Mouse (Mus musculus): ENCODE measurements around the gene Rad9b. TPM values are rescaled to one million over a fixed set of nuclear protein-coding genes. Genes with fewer than 3 reads are reported as not detected.

Gene Rad9b
- polyA plus RNA-seq, 1 experiment: not detected

GRCm38 (mm10) chr5:122285029-122285766, 68.8 kb downstream of the Rad9b start:
- H3K4me3 ChIP-seq (ENCODE audit: insufficient read depth, low read depth, low read length): peak overlapping the region; percentile 86
- H3K4me1 ChIP-seq (ENCODE audit: control insufficient read depth, insufficient read depth, low read length): peaks cover 16% of the 10 kb centered on the region
- TF ChIP-seq POLR2A (IDR thresholded peaks at IDR 0.05; ENCODE audit: insufficient read depth, low read depth, low read length): no peak
- 0 out of 2 replicates have a peak, but pooled peaks have one; percentile 28 for TF ChIP-seq CTCF (IDR thresholded peaks at IDR 0.05; ENCODE audit: insufficient read depth, low read depth, low read length)
- peak overlapping the region; percentile 72 for H3K27ac ChIP-seq (ENCODE audit: insufficient read depth, low read depth, low read length)
- under 1% methylated on average over 34 of the region's 34 CpGs for WGBS

GRCm38 (mm10) chr5:122284183-122285028, 69.6 kb downstream of the Rad9b start, which contains the start of gene Pptc7:
Pptc7 (plus strand) TSS chr5:122284365.
- Histone ChIP-seq H3K4me1 (ENCODE audit: control insufficient read depth, insufficient read depth, low read length) (peaks cover 16% of the 10 kb centered on the region), H3K4me3 (ENCODE audit: insufficient read depth, low read depth, low read length) (peak within 1 kb of the TSS; percentile 86), H3K27ac (ENCODE audit: insufficient read depth, low read depth, low read length) (peak within 1 kb of the TSS; percentile 72)
- under 1% methylated on average over 106 of the region's 114 CpGs for WGBS
- 0 out of 2 replicates have a peak, but pooled peaks have one; percentile 44 for TF ChIP-seq POLR2A (IDR thresholded peaks at IDR 0.05; ENCODE audit: insufficient read depth, low read depth, low read length)
- TF ChIP-seq CTCF (IDR thresholded peaks at IDR 0.05; ENCODE audit: insufficient read depth, low read depth, low read length): no peak

- WGBS: 27% methylated on average over 2 of the region's 2 CpGs
- H3K4me1 ChIP-seq (ENCODE audit: control insufficient read depth, insufficient read depth, low read length): peaks cover 16% of the 10 kb centered on the region
- no peak overlapping the region for H3K4me3 ChIP-seq (ENCODE audit: insufficient read depth, low read depth, low read length)
- no peak for TF ChIP-seq CTCF (IDR thresholded peaks at IDR 0.05; ENCODE audit: insufficient read depth, low read depth, low read length)
- TF ChIP-seq POLR2A (IDR thresholded peaks at IDR 0.05; ENCODE audit: insufficient read depth, low read depth, low read length): no peak
- H3K27ac ChIP-seq (ENCODE audit: insufficient read depth, low read depth, low read length): no peak overlapping the region
These were observed 70.2 kb downstream of the Rad9b start for GRCm38 (mm10) chr5:122283828-122284182.

DNA sequence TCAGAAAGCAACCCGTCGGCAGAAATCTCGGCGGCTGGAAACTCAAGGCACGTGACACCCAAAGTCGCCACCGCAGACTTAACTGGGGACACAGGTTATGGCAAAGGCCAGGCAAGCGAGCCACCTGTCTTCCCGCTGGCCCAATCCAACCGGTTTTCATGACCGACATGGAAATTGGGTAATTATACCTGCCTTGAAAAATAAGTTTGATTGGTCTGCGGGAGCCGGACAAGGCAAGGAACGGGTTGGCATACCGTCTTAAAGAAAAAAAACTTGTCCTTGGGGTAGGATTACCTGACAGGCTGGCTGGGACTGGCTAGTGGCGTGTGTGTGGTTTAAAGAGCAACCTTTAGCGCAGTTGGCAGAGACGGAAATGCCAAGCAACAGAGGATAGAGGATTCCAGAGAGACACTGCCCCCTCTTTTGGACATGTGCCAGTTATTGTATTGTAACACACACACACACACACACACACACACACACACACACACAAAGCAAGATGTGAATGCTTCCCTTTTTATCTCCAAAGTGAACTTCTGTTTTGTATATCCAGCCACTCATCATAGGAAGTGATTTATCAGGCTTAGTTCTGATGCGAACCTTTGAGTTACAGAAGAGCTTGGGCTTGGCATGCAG, 73.1 kb downstream of the Rad9b start:
- H3K4me3 ChIP-seq (ENCODE audit: insufficient read depth, low read depth, low read length): no peak overlapping the region
- no peak overlapping the region for H3K27ac ChIP-seq (ENCODE audit: insufficient read depth, low read depth, low read length)
- 43% methylated on average over 19 of the region's 19 CpGs for WGBS
- TF ChIP-seq CTCF (IDR thresholded peaks at IDR 0.05; ENCODE audit: insufficient read depth, low read depth, low read length) (no peak), POLR2A (IDR thresholded peaks at IDR 0.05; ENCODE audit: insufficient read depth, low read depth, low read length) (no peak)
- peaks cover 5% of the 10 kb centered on the region; the same call in 1 of the 2 replicates for H3K4me1 ChIP-seq (ENCODE audit: control insufficient read depth, insufficient read depth, low read length)

GRCm38 (mm10) chr5:122280422-122280826, 73.6 kb downstream of the Rad9b start:
- 55% methylated on average over 6 of the region's 6 CpGs for WGBS
- Histone ChIP-seq H3K27ac (ENCODE audit: insufficient read depth, low read depth, low read length) (no peak overlapping the region), H3K4me3 (ENCODE audit: insufficient read depth, low read depth, low read length) (no peak overlapping the region), H3K4me1 (ENCODE audit: control insufficient read depth, insufficient read depth, low read length) (peaks cover 5% of the 10 kb centered on the region; the same call in 1 of the 2 replicates)
- TF ChIP-seq POLR2A (IDR thresholded peaks at IDR 0.05; ENCODE audit: insufficient read depth, low read depth, low read length) (no peak), CTCF (IDR thresholded peaks at IDR 0.05; ENCODE audit: insufficient read depth, low read depth, low read length) (no peak)

DNA sequence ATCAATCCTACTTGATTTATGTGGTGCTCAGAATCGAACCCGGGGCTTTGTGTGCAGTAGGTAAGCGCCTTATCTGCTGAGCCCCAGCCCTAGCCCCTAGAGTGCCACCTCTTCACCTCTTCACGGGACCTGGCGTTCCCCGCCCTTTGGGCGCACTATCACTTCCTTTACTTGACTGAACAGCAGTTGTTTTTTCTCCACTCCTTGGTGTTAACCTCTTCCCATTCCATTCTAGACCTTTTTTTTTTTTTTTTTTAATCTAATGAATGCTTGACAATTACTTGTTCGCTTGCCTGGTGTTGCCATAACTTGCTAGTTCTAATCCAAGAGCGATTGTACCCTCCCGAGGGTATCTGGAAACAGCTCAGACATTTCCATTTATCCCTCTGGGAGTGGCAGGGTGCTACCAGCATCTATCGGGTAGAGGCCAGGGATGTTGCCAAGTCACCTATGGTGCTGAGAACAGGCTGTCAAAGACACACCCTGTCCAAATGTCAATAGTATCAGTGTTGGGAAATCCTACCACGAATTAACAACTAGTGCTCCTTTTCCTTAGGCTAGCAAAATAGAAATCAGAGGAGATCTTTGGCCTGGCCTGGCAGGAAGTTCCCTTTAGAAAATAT, 74.1 kb downstream of the Rad9b start:
- peaks cover 5% of the 10 kb centered on the region; the same call in 1 of the 2 replicates for H3K4me1 ChIP-seq (ENCODE audit: control insufficient read depth, insufficient read depth, low read length)
- no peak overlapping the region for H3K4me3 ChIP-seq (ENCODE audit: insufficient read depth, low read depth, low read length)
- TF ChIP-seq POLR2A (IDR thresholded peaks at IDR 0.05; ENCODE audit: insufficient read depth, low read depth, low read length) (no peak), CTCF (IDR thresholded peaks at IDR 0.05; ENCODE audit: insufficient read depth, low read depth, low read length) (no peak)
- 87% methylated on average over 12 of the region's 12 CpGs for WGBS
- no peak overlapping the region for H3K27ac ChIP-seq (ENCODE audit: insufficient read depth, low read depth, low read length)

DNA sequence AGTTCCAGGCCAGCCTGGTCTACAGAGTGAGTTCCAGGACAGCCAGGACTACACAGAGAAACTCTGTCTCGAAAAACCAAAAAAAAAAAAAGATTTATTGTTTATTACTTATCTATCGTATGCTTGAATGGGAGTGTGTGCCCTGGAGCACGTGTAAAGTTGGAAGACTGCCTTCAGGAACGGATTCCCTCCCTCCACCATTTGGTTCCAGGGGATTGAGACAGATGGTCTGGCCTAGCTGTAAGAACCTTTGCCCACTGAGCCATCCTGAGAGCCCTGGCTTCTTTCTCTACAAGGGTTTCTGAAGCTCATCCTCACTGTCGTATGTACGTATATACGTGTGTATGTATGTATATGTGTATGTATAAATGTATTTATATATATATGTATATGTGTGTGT, 75.1 kb downstream of the Rad9b start:
- H3K27ac ChIP-seq (ENCODE audit: insufficient read depth, low read depth, low read length): no peak overlapping the region
- peaks cover 5% of the 10 kb centered on the region; the same call in 1 of the 2 replicates for H3K4me1 ChIP-seq (ENCODE audit: control insufficient read depth, insufficient read depth, low read length)
- no peak overlapping the region for H3K4me3 ChIP-seq (ENCODE audit: insufficient read depth, low read depth, low read length)
- 80% methylated on average over 7 of the region's 7 CpGs for WGBS
- TF ChIP-seq POLR2A (IDR thresholded peaks at IDR 0.05; ENCODE audit: insufficient read depth, low read depth, low read length) (no peak), CTCF (IDR thresholded peaks at IDR 0.05; ENCODE audit: insufficient read depth, low read depth, low read length) (no peak)

DNA sequence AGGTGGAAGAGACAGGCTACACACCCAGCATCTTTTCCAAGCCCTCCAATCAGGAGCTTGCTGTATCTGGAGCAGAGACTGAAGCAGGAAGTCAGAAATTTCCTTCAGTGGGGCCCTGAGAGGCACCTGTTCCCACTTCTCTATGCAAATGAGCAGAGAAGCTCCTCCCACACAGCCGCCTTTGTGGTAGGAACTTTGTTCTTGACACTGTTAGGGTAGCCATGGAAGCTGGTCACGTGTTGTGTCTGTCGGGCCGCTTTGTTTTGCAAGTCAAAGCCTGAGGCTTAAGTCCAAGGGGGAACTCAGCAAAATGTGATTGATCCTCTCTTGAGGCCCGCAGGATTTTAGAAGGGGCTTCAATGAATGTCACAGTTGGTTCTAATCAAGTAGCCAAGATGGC, 79.2 kb downstream of the Rad9b start:
- TF ChIP-seq CTCF (IDR thresholded peaks at IDR 0.05; ENCODE audit: insufficient read depth, low read depth, low read length) (no peak), POLR2A (IDR thresholded peaks at IDR 0.05; ENCODE audit: insufficient read depth, low read depth, low read length) (no peak)
- Histone ChIP-seq H3K4me1 (ENCODE audit: control insufficient read depth, insufficient read depth, low read length) (no peaks in the 10 kb centered on the region; the same call in 1 of the 2 replicates), H3K27ac (ENCODE audit: insufficient read depth, low read depth, low read length) (no peak overlapping the region), H3K4me3 (ENCODE audit: insufficient read depth, low read depth, low read length) (no peak overlapping the region)
- 20% methylated on average over 5 of the region's 5 CpGs for WGBS

Other genes starting within 250 kb of the Rad9b start
- not detected in 2 replicates for gene Ccdc63, start 213.4 kb downstream of the Rad9b start, polyA plus RNA-seq (2012; ENCODE audit: insufficient read depth, insufficient read length, low replicate concordance, missing spikeins)
- 674 and 1,250 TPM in 2 replicates for gene Ppp1cc, start 196.0 kb downstream of the Rad9b start, polyA plus RNA-seq (2012; ENCODE audit: insufficient read depth, insufficient read length, low replicate concordance, missing spikeins)
- gene Hvcn1, start 147.4 kb downstream of the Rad9b start, polyA plus RNA-seq (2012; ENCODE audit: insufficient read depth, insufficient read length, low replicate concordance, missing spikeins): not detected in 2 replicates
- gene Tctn1, start 89.8 kb downstream of the Rad9b start, polyA plus RNA-seq (2012; ENCODE audit: insufficient read depth, insufficient read length, low replicate concordance, missing spikeins): not detected in 2 replicates
- gene Pptc7, start 69.9 kb downstream of the Rad9b start, polyA plus RNA-seq (2012; ENCODE audit: insufficient read depth, insufficient read length, low replicate concordance, missing spikeins): not detected in 2 replicates
- 225 TPM in 1 of 2 replicates, not detected in the other for gene Vps29, start 136 bp upstream of the Rad9b start, polyA plus RNA-seq (2012; ENCODE audit: insufficient read depth, insufficient read length, low replicate concordance, missing spikeins)
- not detected in 2 replicates for gene Gpn3, start 17.6 kb upstream of the Rad9b start, polyA plus RNA-seq (2012; ENCODE audit: insufficient read depth, insufficient read length, low replicate concordance, missing spikeins)
- gene Fam216a, start 18.1 kb upstream of the Rad9b start, polyA plus RNA-seq (2012; ENCODE audit: insufficient read depth, insufficient read length, low replicate concordance, missing spikeins): not detected in 2 replicates
- 430 TPM in 1 of 2 replicates, not detected in the other for gene Arpc3, start 37.6 kb upstream of the Rad9b start, polyA plus RNA-seq (2012; ENCODE audit: insufficient read depth, insufficient read length, low replicate concordance, missing spikeins)
- gene Anapc7, start 67.5 kb upstream of the Rad9b start, polyA plus RNA-seq (2012; ENCODE audit: insufficient read depth, insufficient read length, low replicate concordance, missing spikeins): not detected in 2 replicates
- 113 and 352 TPM in 2 replicates for gene Atp2a2, start 148.0 kb upstream of the Rad9b start, polyA plus RNA-seq (2012; ENCODE audit: insufficient read depth, insufficient read length, low replicate concordance, missing spikeins)